Mouse (Mus musculus): ENCODE measurements at regions not wholly inside any gene's neighbourhood (a gene's known extent, or its start where the extent isn't known, plus 50 kb on each side); places are given as distances from the start of the nearest gene placed in this dataset.
"Not testable (repeated sequence)": the region's sequence is repeated elsewhere in the genome, so short reads cannot be mapped to it uniquely, and the experiment has no call there.

- Histone ChIP-seq H3K4me1 (no peaks in the 10 kb centered on the region), H3K4me3 (no peak overlapping the region), H3K27me3 (no peaks in the 10 kb centered on the region), H3K27ac (no peak overlapping the region), H3K9me3 (replicated peaks) (no peaks in the 10 kb centered on the region), H3K9ac (no peak overlapping the region), H3K36me3 (no peaks in the 10 kb centered on the region), H3K4me2 (replicated peaks) (no peak overlapping the region)
- WGBS, result 83% methylated on average over 1 of the region's 1 CpGs
- no peak for ATAC-seq (ENCODE audit: low FRiP score)
These were observed 2289.7 kb downstream of the Cntnap5b start for GRCm38 (mm10) chr1:102062268-102062667.

DNA sequence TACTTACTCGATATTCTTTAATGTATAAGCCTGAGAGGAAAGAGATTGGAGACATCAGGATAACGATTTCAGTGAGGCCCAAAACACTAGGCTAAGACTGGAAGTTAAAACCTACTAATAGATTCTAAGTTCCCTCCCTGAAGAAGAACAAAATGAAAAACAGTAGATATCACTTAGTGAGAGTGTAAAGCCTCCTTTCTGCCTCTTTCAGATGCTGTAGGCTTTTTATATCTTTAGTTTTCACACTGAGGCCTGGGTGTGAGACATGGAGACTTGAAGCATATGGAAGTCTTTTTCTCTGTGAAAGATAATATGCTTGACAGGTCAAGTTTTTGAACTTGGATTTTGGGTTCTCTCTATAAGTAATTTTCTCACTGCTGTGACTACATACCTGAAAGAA lies 2333.1 kb downstream of the Cntnap5b start:
- Histone ChIP-seq H3K9me3 (replicated peaks) (no peaks in the 10 kb centered on the region), H3K4me1 (no peaks in the 10 kb centered on the region), H3K9ac (no peak overlapping the region), H3K4me2 (replicated peaks) (no peak overlapping the region), H3K27me3 (no peaks in the 10 kb centered on the region), H3K36me3 (no peaks in the 10 kb centered on the region), H3K4me3 (no peak overlapping the region), H3K27ac (no peak overlapping the region)
- no peak for ATAC-seq (ENCODE audit: low FRiP score)
- WGBS, result 81% methylated on average over 2 of the region's 2 CpGs

- H3K36me3 ChIP-seq, result no peaks in the 10 kb centered on the region
- ATAC-seq (ENCODE audit: low FRiP score), result no peak
- H3K4me3 ChIP-seq, result no peak overlapping the region
- H3K4me2 ChIP-seq (replicated peaks), result no peak overlapping the region
- no peaks in the 10 kb centered on the region for H3K27me3 ChIP-seq
- no peaks in the 10 kb centered on the region for H3K9me3 ChIP-seq (replicated peaks)
- no peaks in the 10 kb centered on the region for H3K4me1 ChIP-seq
- H3K27ac ChIP-seq, result no peak overlapping the region
- H3K9ac ChIP-seq, result no peak overlapping the region
- 94% methylated on average over 1 of the region's 1 CpGs for WGBS
These were observed 2366.5 kb downstream of the Cntnap5b start for GRCm38 (mm10) chr1:102139021-102139420.

GRCm38 (mm10) chr1:102146368-102146767 lies 2373.8 kb downstream of the Cntnap5b start:
- Histone ChIP-seq H3K4me3 (no peak overlapping the region), H3K9me3 (replicated peaks) (no peaks in the 10 kb centered on the region), H3K4me2 (replicated peaks) (no peak overlapping the region), H3K4me1 (no peaks in the 10 kb centered on the region), H3K36me3 (no peaks in the 10 kb centered on the region), H3K27me3 (no peaks in the 10 kb centered on the region), H3K9ac (no peak overlapping the region), H3K27ac (no peak overlapping the region)
- 79% methylated on average over 3 of the region's 3 CpGs for whole genome bisulfite sequencing
- no peak for ATAC-seq (ENCODE audit: low FRiP score)

DNA sequence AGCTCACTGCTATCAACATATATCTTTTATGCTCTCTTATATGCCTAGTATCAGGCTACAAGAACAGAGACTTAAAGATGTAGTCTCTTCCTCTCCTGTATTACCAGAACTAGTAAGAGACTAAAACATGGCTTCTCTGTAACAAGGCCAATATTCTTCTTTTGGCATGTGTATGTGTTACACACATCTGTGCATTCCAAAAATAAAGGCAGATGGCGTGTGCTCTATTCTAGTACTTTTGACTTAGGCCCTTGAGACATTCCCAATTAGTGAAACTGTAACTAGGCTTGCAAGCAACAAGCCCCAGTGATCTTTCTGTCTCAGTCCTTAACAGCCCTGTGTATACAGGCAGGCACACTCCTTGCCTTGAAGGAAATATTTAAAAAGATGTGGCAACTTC lies 2394.1 kb downstream of the Cntnap5b start:
- H3K4me1 ChIP-seq, result no peaks in the 10 kb centered on the region
- no peak for ATAC-seq (ENCODE audit: low FRiP score)
- WGBS, result 100% methylated on average over 1 of the region's 1 CpGs

GRCm38 (mm10) chr1:102170566-102171286 lies 2398.2 kb downstream of the Cntnap5b start:
- H3K9me3 ChIP-seq (replicated peaks), result no peaks in the 10 kb centered on the region
- H3K4me2 ChIP-seq (replicated peaks), result no peak overlapping the region
- no peak overlapping the region for H3K4me3 ChIP-seq
- no peaks in the 10 kb centered on the region for H3K4me1 ChIP-seq
- H3K36me3 ChIP-seq, result no peaks in the 10 kb centered on the region
- no peak overlapping the region for H3K9ac ChIP-seq
- WGBS, result 28% methylated on average over 3 of the region's 3 CpGs
- no peaks in the 10 kb centered on the region for H3K27me3 ChIP-seq
- ATAC-seq (ENCODE audit: low FRiP score), result peak; percentile 43; the same call in 1 of the 2 replicates
- no peak overlapping the region for H3K27ac ChIP-seq

More for the DNA sequence above, 2394.1 kb downstream of the Cntnap5b start:
- Histone ChIP-seq H3K9ac (no peak overlapping the region), H3K27me3 (no peaks in the 10 kb centered on the region), H3K36me3 (no peaks in the 10 kb centered on the region), H3K4me3 (no peak overlapping the region), H3K9me3 (replicated peaks) (no peaks in the 10 kb centered on the region), H3K27ac (no peak overlapping the region), H3K4me2 (replicated peaks) (no peak overlapping the region)

DNA sequence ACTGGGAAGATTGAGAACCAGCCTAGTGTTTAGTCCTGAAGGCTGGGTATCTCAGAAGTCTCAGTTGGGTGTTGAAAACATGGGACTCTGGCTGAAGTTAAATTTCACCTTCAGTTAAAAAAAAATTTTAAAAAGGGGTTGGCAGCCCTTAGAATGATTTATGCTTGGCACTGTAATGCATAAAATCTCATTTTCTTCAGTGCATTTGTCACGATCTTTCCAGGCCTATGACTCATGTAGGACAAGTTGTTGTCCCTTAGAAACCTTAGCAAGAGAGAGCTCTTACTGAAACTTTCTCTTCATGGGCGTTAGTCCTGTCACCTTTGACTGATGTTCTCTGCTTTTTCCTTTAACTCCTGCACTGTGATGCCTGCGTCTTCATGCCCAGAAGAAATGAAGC lies 2413.4 kb downstream of the Cntnap5b start:
- Histone ChIP-seq H3K4me2 (replicated peaks) (no peak overlapping the region), H3K9ac (no peak overlapping the region), H3K4me1 (no peaks in the 10 kb centered on the region), H3K27me3 (no peaks in the 10 kb centered on the region), H3K27ac (no peak overlapping the region), H3K36me3 (no peaks in the 10 kb centered on the region), H3K9me3 (replicated peaks) (no peaks in the 10 kb centered on the region), H3K4me3 (no peak overlapping the region)
- ATAC-seq (ENCODE audit: low FRiP score), result no peak
- WGBS, result 46% methylated on average over 3 of the region's 3 CpGs

GRCm38 (mm10) chr1:102235473-102235872 lies 2462.9 kb downstream of the Cntnap5b start:
- Histone ChIP-seq H3K27me3 (no peaks in the 10 kb centered on the region), H3K4me1 (no peaks in the 10 kb centered on the region), H3K9me3 (replicated peaks) (no peaks in the 10 kb centered on the region), H3K4me2 (replicated peaks) (no peak overlapping the region), H3K27ac (no peak overlapping the region), H3K9ac (no peak overlapping the region), H3K4me3 (no peak overlapping the region), H3K36me3 (no peaks in the 10 kb centered on the region)
- ATAC-seq (ENCODE audit: low FRiP score), result no peak
- 85% methylated on average over 3 of the region's 3 CpGs for WGBS

GRCm38 (mm10) chr1:102263126-102263860 lies 2490.7 kb downstream of the Cntnap5b start:
- 92% methylated on average over 5 of the region's 5 CpGs for WGBS
- H3K27ac ChIP-seq; H3K27me3 ChIP-seq; H3K36me3 ChIP-seq; H3K4me2 ChIP-seq (replicated peaks); H3K4me1 ChIP-seq; ATAC-seq (ENCODE audit: low FRiP score); H3K9ac ChIP-seq; H3K4me3 ChIP-seq: not testable (repeated sequence)
- H3K9me3 ChIP-seq (replicated peaks), result peaks cover 11% of the 10 kb centered on the region; the same call in 1 of the 2 replicates

DNA sequence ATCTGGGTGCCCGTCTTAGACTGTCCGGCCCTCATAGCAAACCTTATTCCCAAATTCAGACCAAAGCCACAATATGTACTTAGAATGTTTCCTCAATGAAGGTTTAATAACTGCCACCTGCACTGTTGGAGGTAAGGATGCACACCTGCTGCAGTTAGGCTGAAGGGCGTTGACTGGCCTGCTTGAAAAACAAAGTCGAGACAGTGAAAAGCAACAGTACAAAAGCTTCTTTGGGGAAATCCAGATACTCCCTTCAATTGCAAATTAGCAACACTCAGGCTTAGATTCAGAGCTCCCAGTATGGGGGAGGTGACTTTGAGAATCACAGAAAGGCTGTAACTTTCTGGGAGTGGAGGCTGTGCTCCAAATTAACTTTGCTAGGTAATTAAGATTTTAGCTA lies 2491.9 kb downstream of the Cntnap5b start:
- H3K4me2 ChIP-seq (replicated peaks); H3K27me3 ChIP-seq; H3K4me3 ChIP-seq; H3K4me1 ChIP-seq; H3K36me3 ChIP-seq; H3K27ac ChIP-seq; H3K9ac ChIP-seq; ATAC-seq (ENCODE audit: low FRiP score): not testable (repeated sequence)
- WGBS, result 84% methylated on average over 4 of the region's 4 CpGs
- peaks cover 11% of the 10 kb centered on the region; the same call in 1 of the 2 replicates for H3K9me3 ChIP-seq (replicated peaks)

- Histone ChIP-seq H3K4me3 (no peak overlapping the region), H3K36me3 (no peaks in the 10 kb centered on the region), H3K27ac (no peak overlapping the region), H3K9ac (no peak overlapping the region), H3K4me1 (no peaks in the 10 kb centered on the region), H3K27me3 (no peaks in the 10 kb centered on the region), H3K4me2 (replicated peaks) (no peak overlapping the region), H3K9me3 (replicated peaks) (no peaks in the 10 kb centered on the region)
- ATAC-seq (ENCODE audit: low FRiP score), result no peak
These were observed 2493.9 kb upstream of the Cdh20 start for GRCm38 (mm10) chr1:102274456-102274855.

DNA sequence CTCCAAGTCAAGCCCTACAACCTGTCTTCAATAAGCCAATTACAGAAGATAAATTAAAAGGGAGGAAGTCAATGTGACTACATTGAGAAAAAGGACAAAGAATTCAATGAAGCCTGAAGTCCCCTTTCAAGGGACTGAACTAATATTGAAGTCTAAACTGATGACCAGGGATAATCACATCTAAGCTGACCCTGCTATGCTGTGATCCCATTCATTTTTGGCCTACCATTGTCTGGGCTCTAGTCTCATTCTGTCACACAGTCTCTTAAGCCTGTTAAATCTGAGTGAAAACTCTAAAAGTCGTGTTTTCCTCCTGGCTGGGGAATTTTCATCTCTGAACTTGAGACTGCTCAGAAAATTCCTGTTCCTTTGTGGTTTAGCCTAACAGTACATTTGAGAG lies 2480.0 kb upstream of the Cdh20 start:
- Histone ChIP-seq H3K27me3 (no peaks in the 10 kb centered on the region), H3K9me3 (replicated peaks) (no peaks in the 10 kb centered on the region), H3K27ac (no peak overlapping the region), H3K4me3 (no peak overlapping the region), H3K9ac (no peak overlapping the region), H3K4me2 (replicated peaks) (no peak overlapping the region), H3K36me3 (no peaks in the 10 kb centered on the region), H3K4me1 (no peaks in the 10 kb centered on the region)
- WGBS, result 9% methylated on average over 1 of the region's 1 CpGs
- no peak for ATAC-seq (ENCODE audit: low FRiP score)

GRCm38 (mm10) chr1:102303526-102303925 lies 2464.8 kb upstream of the Cdh20 start:
- Histone ChIP-seq H3K4me3 (no peak overlapping the region), H3K27me3 (no peaks in the 10 kb centered on the region), H3K9me3 (replicated peaks) (no peaks in the 10 kb centered on the region), H3K9ac (no peak overlapping the region), H3K27ac (no peak overlapping the region), H3K36me3 (no peaks in the 10 kb centered on the region), H3K4me1 (no peaks in the 10 kb centered on the region), H3K4me2 (replicated peaks) (no peak overlapping the region)
- 46% methylated on average over 1 of the region's 1 CpGs for WGBS
- no peak for ATAC-seq (ENCODE audit: low FRiP score)
